15 mouse cellular contexts compared by ENCODE assay signal in the genomic region with DNA sequence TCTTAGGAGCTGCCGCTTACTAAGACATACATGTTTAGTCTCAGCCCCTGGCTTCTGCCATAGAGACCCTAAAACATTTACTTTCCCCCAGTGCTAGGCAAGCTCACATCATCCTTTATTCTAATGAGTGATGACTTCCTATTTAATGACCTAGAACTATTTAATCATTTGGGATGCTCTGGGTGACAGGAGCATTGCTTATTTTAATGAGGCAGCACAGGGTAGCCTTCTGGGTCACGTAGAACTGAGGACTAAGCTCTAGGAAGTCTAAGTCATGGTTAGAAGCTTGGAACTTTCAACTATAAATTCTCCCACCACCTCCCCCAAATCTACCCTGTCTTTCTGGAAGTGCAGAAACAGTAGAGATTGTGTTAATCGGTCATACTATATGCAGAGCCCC.
"Had no signal": no experiment of that assay in that cellular context is flagged by ENCODE, and none has a peak within 500 bp of the region (broad histone marks: within the 10 kb centered on the region; RNA-seq: fewer than 3 reads in every experiment).

No protein-coding gene starts in this region.

- H3K4me2 ChIP-seq: neural tube, embryonic 13.5 days; neural tube, embryonic 15.5 days; stomach, embryonic 15.5 days had no signal

- H3K4me1 ChIP-seq: neural tube, embryonic 13.5 days; neural tube, embryonic 15.5 days; stomach, embryonic 15.5 days had no signal

- H3K27me3 ChIP-seq: neural tube, embryonic 13.5 days; neural tube, embryonic 15.5 days; stomach, embryonic 15.5 days had no signal

- H3K9me3 ChIP-seq: neural tube, embryonic 13.5 days; neural tube, embryonic 15.5 days; stomach, embryonic 15.5 days had no signal

- DNase-seq: retina, postnatal 1 day; right cerebral cortex, adult 18-20 months; right cerebral cortex, postnatal 14 days; right cerebral cortex, postnatal 25 days; right cerebral cortex, postnatal 4 days; spleen, adult 18-20 months; thymus, adult 2 months; thymus, postnatal 14 days; thymus, postnatal 25 days; thymus, postnatal 36 days; thymus, postnatal 4 days had no signal

- H3K27ac ChIP-seq: neural tube, embryonic 13.5 days; neural tube, embryonic 15.5 days; stomach, embryonic 15.5 days; stomach, postnatal 0 days had no signal

- H3K4me3 ChIP-seq: neural tube, embryonic 13.5 days; neural tube, embryonic 15.5 days; stomach, embryonic 15.5 days had no signal

- H3K9ac ChIP-seq: neural tube, embryonic 13.5 days; neural tube, embryonic 15.5 days; stomach, embryonic 15.5 days had no signal

- H3K36me3 ChIP-seq: neural tube, embryonic 13.5 days; neural tube, embryonic 15.5 days; stomach, embryonic 15.5 days had no signal
